Mouse (Mus musculus) embryonic facial prominence, embryonic 12.5 days (tissue): ENCODE data around the gene Tacc2. TPM values are rescaled to one million over a fixed set of nuclear protein-coding genes. Genes with fewer than 3 reads are reported as not detected.

ENCODE experiments used
- ATAC-seq: fragments of 200-750 bp; cut with Nextera tagmentation; 2 replicates; pipeline ENCODE4 v1.8.0; 2017; ENCODE audit not compliant: insufficient number of reproducible peaks, insufficient read depth, low FRiP score, low TSS enrichment
- H3K27ac ChIP-seq: fragments of 300-500 bp; sonication (generic); 2 replicates; pipeline ENCODE4 v1.5.1; 2016; ENCODE audit warnings: mild to moderate bottlenecking
- H3K27me3 ChIP-seq: fragments of 300-500 bp; sonication (generic); 2 replicates; pipeline ENCODE4 v1.6.1; 2016; ENCODE audit warnings: mild to moderate bottlenecking, moderate library complexity
- H3K36me3 ChIP-seq: fragments of 300-500 bp; sonication (generic); 2 replicates; pipeline ENCODE4 v1.6.1; 2016; ENCODE audit warnings: mild to moderate bottlenecking
- H3K4me1 ChIP-seq: fragments of 300-500 bp; sonication (generic); 2 replicates; pipeline ENCODE4 v1.6.1; 2016
- H3K4me2 ChIP-seq: fragments of 300-500 bp; sonication (generic); replicated peaks from 2 replicates; pipeline ENCODE4 v1.6.1; 2016; ENCODE audit warnings: mild to moderate bottlenecking, moderate library complexity
- H3K4me3 ChIP-seq: fragments of 300-500 bp; sonication (generic); 2 replicates; pipeline ENCODE4 v1.5.1; 2016; ENCODE audit warnings: mild to moderate bottlenecking
- H3K9ac ChIP-seq: fragments of 300-500 bp; sonication (generic); 2 replicates; pipeline ENCODE4 v1.6.1; 2016; ENCODE audit warnings: mild to moderate bottlenecking, moderate library complexity
- H3K9me3 ChIP-seq: fragments of 300-500 bp; sonication (generic); 2 replicates; pipeline ENCODE4 v1.6.1; 2016; ENCODE audit warnings: mild to moderate bottlenecking, moderate library complexity
- WGBS: fragments of 180-500 bp; shearing (Covaris S2); methylation state at CpG from one replicate; pipeline ENCODE4 v1.1.7; 2016; 5-methylcytosine and 5-hydroxymethylcytosine counted together
- polyA plus RNA-seq: library from polyadenylated mRNA; unstranded; fragments of >200 nt; fragmentation: Nextera tagmentation; extraction: Ambion mirVana; gene quantifications from 2 replicates; pipeline ENCODE4 v1.2.1, GENCODE M21; 2016

The Tacc2 gene
- polyA plus RNA-seq, 1 experiment from 2014 or later, result 53.2 TPM

DNA sequence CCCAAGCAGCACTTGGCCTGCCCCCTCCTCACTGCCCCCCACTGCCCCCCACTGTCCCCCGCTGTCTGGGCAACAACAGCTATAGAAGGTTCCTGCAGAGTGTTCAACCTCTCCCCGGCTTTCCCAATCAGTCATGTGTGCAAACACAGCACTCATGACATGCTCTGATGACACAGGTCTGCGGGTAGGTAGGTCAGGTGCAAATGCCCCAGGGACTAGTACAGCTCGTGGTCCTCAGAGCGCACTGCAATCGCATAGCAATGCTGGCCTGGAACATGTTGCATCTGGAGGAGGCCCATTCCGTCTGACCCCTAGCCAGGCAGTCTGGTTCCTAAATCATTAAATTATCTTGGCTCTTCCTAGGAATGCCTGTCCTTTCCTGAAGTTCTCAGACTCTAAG lies 212.2 kb downstream of the Tacc2 start:
- Histone ChIP-seq H3K4me3 (no peak overlapping the region), H3K4me2 (no peak overlapping the region), H3K9me3 (no peaks in the 10 kb centered on the region), H3K27me3 (no peaks in the 10 kb centered on the region), H3K4me1 (peaks cover 4% of the 10 kb centered on the region; the same call in 1 of the 2 replicates), H3K27ac (no peak overlapping the region), H3K36me3 (no peaks in the 10 kb centered on the region), H3K9ac (no peak overlapping the region)
- WGBS, result 81% methylated on average over 7 of the region's 7 CpGs
- ATAC-seq, result no peak

GRCm38 (mm10) chr7:130793671-130794070 lies 216.4 kb downstream of the Tacc2 start:
- H3K9me3 ChIP-seq, result no peaks in the 10 kb centered on the region
- no peak overlapping the region for H3K27ac ChIP-seq
- H3K4me2 ChIP-seq, result no peak overlapping the region
- no peaks in the 10 kb centered on the region for H3K27me3 ChIP-seq
- H3K4me1 ChIP-seq, result no peaks in the 10 kb centered on the region
- WGBS, result 47% methylated on average over 9 of the region's 9 CpGs
- ATAC-seq, result no peak
- no peaks in the 10 kb centered on the region for H3K36me3 ChIP-seq
- no peak overlapping the region for H3K9ac ChIP-seq
- no peak overlapping the region for H3K4me3 ChIP-seq

DNA sequence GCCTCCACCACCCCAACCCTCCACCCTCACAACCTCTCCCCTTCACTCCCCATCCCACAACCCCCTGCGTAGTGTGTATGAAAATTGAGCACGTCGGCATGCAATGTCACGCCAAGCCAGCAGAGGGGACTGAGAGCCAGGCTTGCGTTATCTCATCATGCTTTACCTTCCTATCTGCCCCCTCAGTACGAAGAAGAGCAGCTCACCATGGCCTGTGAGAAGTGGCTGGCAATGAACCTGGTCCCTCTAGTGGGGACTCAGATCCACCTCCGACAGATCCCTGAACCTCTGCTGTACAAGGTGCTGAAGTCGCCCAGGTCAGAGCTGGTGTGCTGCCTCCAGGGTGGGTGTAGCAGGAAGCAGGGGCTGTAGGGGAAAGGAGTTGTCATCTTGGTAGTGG lies 219.5 kb downstream of the Tacc2 start:
- no peak for ATAC-seq
- no peaks in the 10 kb centered on the region for H3K9me3 ChIP-seq
- H3K27ac ChIP-seq, result no peak overlapping the region
- 66% methylated on average over 8 of the region's 8 CpGs for WGBS
- no peaks in the 10 kb centered on the region for H3K36me3 ChIP-seq
- no peak overlapping the region for H3K4me3 ChIP-seq
- H3K9ac ChIP-seq, result no peak overlapping the region
- H3K4me1 ChIP-seq, result peaks cover 4% of the 10 kb centered on the region; the same call in 1 of the 2 replicates
- H3K4me2 ChIP-seq, result no peak overlapping the region
- no peaks in the 10 kb centered on the region for H3K27me3 ChIP-seq

DNA sequence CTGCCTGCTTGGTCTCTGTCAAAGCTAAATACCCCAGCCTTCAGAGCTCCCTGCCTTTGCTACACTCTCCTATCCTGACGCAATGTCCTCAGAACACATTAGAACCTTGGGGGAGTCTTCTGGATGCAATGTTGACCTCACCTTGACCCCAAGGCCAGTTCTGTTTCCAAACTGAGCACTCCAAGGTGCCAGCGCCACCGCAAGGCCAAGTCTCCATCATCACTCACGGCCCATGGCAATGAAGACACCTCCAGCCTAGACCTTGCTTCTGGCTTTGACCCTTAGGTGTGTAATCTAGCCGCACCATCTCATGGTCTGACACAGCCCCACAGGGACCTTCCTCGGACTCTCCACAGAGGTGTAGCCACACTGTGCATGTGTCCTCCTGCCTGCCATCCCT lies 220.3 kb downstream of the Tacc2 start:
- peaks cover 4% of the 10 kb centered on the region; the same call in 1 of the 2 replicates for H3K4me1 ChIP-seq
- no peak overlapping the region for H3K4me2 ChIP-seq
- no peaks in the 10 kb centered on the region for H3K27me3 ChIP-seq
- H3K36me3 ChIP-seq, result no peaks in the 10 kb centered on the region
- H3K9ac ChIP-seq, result no peak overlapping the region
- no peaks in the 10 kb centered on the region for H3K9me3 ChIP-seq
- no peak for ATAC-seq
- no peak overlapping the region for H3K4me3 ChIP-seq
- WGBS, result 92% methylated on average over 6 of the region's 6 CpGs
- H3K27ac ChIP-seq, result no peak overlapping the region

- Histone ChIP-seq H3K4me2 (no peak overlapping the region), H3K27ac (no peak overlapping the region), H3K36me3 (no peaks in the 10 kb centered on the region), H3K27me3 (no peaks in the 10 kb centered on the region), H3K4me1 (peaks cover 4% of the 10 kb centered on the region; the same call in 1 of the 2 replicates), H3K4me3 (no peak overlapping the region), H3K9me3 (no peaks in the 10 kb centered on the region), H3K9ac (no peak overlapping the region)
- no peak for ATAC-seq
- WGBS, result 84% methylated on average over 10 of the region's 10 CpGs
Measured at GRCm38 (mm10) chr7:130799418-130799817, 222.2 kb downstream of the Tacc2 start.

DNA sequence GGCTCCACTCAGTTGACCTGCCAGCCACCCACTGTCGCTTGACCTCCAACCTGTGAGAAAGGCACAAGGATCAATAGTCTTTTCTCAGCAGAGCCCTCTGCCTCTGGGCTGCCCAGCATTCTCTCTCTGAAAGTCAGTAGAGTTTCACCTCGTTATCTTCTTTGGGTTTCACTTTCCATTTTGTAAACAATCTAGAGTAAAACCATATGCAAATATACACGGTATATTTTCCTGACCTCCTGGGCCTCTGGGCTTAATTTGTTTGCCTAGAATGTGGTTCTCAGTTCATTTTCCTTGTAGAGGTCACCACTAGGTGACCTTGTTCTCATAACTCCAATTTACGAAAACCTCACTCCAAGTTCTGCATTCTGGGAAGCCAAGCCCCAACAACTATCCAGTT lies 223.4 kb downstream of the Tacc2 start:
- no peak for ATAC-seq
- 33% methylated on average over 4 of the region's 4 CpGs for WGBS
- Histone ChIP-seq H3K36me3 (no peaks in the 10 kb centered on the region), H3K4me3 (no peak overlapping the region), H3K27ac (no peak overlapping the region), H3K9ac (no peak overlapping the region), H3K4me1 (peaks cover 4% of the 10 kb centered on the region; the same call in 1 of the 2 replicates), H3K27me3 (no peaks in the 10 kb centered on the region), H3K4me2 (no peak overlapping the region), H3K9me3 (no peaks in the 10 kb centered on the region)

- WGBS, result 87% methylated on average over 4 of the region's 4 CpGs
- Histone ChIP-seq H3K4me3 (no peak overlapping the region), H3K4me1 (peaks cover 4% of the 10 kb centered on the region; the same call in 1 of the 2 replicates), H3K27me3 (no peaks in the 10 kb centered on the region), H3K4me2 (no peak overlapping the region), H3K27ac (no peak overlapping the region), H3K9me3 (no peaks in the 10 kb centered on the region), H3K9ac (no peak overlapping the region), H3K36me3 (no peaks in the 10 kb centered on the region)
- ATAC-seq, result no peak
Measured at GRCm38 (mm10) chr7:130801811-130802210, 224.6 kb downstream of the Tacc2 start.

GRCm38 (mm10) chr7:130803251-130803825 lies 226.1 kb downstream of the Tacc2 start:
- Histone ChIP-seq H3K4me1 (peaks cover 4% of the 10 kb centered on the region; the same call in 1 of the 2 replicates), H3K27ac (no peak overlapping the region), H3K9me3 (no peaks in the 10 kb centered on the region), H3K9ac (no peak overlapping the region), H3K36me3 (no peaks in the 10 kb centered on the region), H3K4me3 (no peak overlapping the region), H3K4me2 (no peak overlapping the region), H3K27me3 (no peaks in the 10 kb centered on the region)
- WGBS, result 89% methylated on average over 8 of the region's 8 CpGs
- no peak for ATAC-seq

DNA sequence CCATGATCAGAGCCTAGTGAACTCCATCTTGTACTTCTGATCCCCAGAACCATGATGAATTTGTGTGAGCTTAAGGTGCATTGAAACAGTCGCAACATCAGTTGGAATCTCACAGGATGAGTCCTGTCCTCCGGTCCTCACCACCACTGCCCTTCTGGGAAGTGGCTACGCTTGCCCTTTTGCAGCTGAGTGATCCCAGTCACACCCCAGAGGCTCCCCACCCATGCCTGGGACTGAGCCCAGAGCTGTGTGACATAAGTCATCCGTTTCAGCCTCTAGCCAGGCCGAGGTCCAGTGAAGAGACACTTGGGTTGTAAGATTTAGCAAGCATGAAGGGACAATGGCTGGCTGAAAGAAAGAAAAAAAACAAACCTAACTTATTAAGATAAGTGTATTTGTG lies 227.8 kb downstream of the Tacc2 start:
- Histone ChIP-seq H3K4me3 (no peak overlapping the region), H3K9ac (no peak overlapping the region), H3K27me3 (no peaks in the 10 kb centered on the region), H3K9me3 (no peaks in the 10 kb centered on the region), H3K4me2 (no peak overlapping the region), H3K27ac (no peak overlapping the region), H3K36me3 (no peaks in the 10 kb centered on the region), H3K4me1 (peaks cover 4% of the 10 kb centered on the region; the same call in 1 of the 2 replicates)
- ATAC-seq, result no peak
- 80% methylated on average over 5 of the region's 5 CpGs for WGBS

DNA sequence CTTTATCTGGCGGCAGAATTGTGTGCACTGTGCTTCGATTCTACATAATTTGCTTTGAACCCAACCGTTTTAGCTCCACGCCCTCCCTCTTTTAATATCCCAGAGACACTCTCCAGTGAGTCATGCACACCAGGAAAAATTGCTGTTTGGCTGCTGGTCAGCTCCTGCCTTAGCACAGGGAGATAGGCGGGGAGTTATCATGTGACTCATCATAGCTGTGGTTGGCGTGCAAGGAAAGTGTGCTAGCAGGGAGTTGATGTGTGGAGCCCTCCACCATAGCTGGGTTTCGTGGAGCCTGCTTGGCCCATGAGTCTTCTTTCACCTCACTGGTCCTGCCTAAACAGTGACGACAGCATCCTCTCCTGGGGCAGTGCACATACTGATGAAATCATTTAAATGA lies 230.5 kb downstream of the Tacc2 start:
- H3K9me3 ChIP-seq, result no peaks in the 10 kb centered on the region
- no peak overlapping the region for H3K4me3 ChIP-seq
- no peak overlapping the region for H3K9ac ChIP-seq
- no peaks in the 10 kb centered on the region for H3K27me3 ChIP-seq
- no peak overlapping the region for H3K27ac ChIP-seq
- H3K36me3 ChIP-seq, result no peaks in the 10 kb centered on the region
- H3K4me2 ChIP-seq, result no peak overlapping the region
- WGBS, result 81% methylated on average over 8 of the region's 8 CpGs
- no peak for ATAC-seq
- H3K4me1 ChIP-seq, result no peaks in the 10 kb centered on the region

DNA sequence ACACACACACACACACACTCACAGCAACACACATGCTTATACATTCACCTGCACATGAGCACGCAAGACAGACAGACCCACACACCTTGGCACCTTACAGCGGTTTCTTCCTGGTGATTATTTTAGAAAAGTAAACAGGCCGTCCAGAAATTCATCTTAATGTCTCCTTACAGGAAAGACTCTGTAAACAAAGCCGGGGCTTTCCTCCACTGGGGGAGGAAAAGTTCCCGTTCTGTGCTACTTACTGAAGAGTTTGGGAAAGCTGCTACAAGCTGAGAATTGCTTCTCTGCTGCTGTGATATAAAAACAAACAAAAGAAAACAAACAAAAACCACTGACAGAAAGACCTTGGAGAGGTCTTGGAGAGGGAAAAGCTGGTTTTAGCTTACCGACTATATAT lies 231.5 kb downstream of the Tacc2 start:
- Histone ChIP-seq H3K4me3 (no peak overlapping the region), H3K27me3 (no peaks in the 10 kb centered on the region), H3K27ac (no peak overlapping the region), H3K9me3 (no peaks in the 10 kb centered on the region), H3K4me2 (no peak overlapping the region), H3K36me3 (no peaks in the 10 kb centered on the region), H3K4me1 (no peaks in the 10 kb centered on the region), H3K9ac (no peak overlapping the region)
- no peak for ATAC-seq
- WGBS, result 67% methylated on average over 6 of the region's 6 CpGs

GRCm38 (mm10) chr7:130810238-130810637 lies 233.0 kb downstream of the Tacc2 start:
- WGBS, result 68% methylated on average over 4 of the region's 4 CpGs
- Histone ChIP-seq H3K4me3 (no peak overlapping the region), H3K4me1 (no peaks in the 10 kb centered on the region), H3K9me3 (no peaks in the 10 kb centered on the region), H3K9ac (no peak overlapping the region), H3K36me3 (no peaks in the 10 kb centered on the region), H3K27me3 (no peaks in the 10 kb centered on the region), H3K4me2 (no peak overlapping the region), H3K27ac (no peak overlapping the region)
- ATAC-seq, result no peak
